In genomic region chr15:84392131-84392530, GRCm38 (mm10) we compare ENCODE assay signal across 16 mouse cellular contexts. TPM values are rescaled to one million over a fixed set of nuclear protein-coding genes. Genes with fewer than 3 reads are reported as not detected.
"Had no signal": no experiment of that assay in that cellular context is flagged by ENCODE, and none has a peak within 500 bp of the region (broad histone marks: within the 10 kb centered on the region; RNA-seq: fewer than 3 reads in every experiment).

No protein-coding gene starts in this region.

- H3K4me3 ChIP-seq: lung, embryonic 15.5 days; megakaryocyte, embryonic 14.5 days; midbrain, embryonic 13.5 days; midbrain, embryonic 15.5 days; neural tube, embryonic 12.5 days; stomach, embryonic 15.5 days had no signal

- DNase-seq: liver, postnatal 0 days; lung, adult 2 months; lung, postnatal 14 days; lung, postnatal 36 days; thymus, postnatal 25 days had no signal

- H3K27ac ChIP-seq: lung, embryonic 15.5 days; macrophage; neural tube, embryonic 12.5 days; stomach, embryonic 15.5 days; stomach, postnatal 0 days had no signal

RNA-seq across cellular contexts. Expression of gene Shisal1, which starts 54.8 kb away (rescaled TPM):
- total RNA-seq: megakaryocyte progenitor cell, adult 5-6 weeks; monocyte, adult 5-6 weeks; neutrophil, adult 5-6 weeks had no signal
